Mouse (Mus musculus) intestine, embryonic 14.5 days (tissue): ENCODE results near the gene Zfp385b. TPM values are rescaled to one million over a fixed set of nuclear protein-coding genes. Genes with fewer than 3 reads are reported as not detected.

Experiments
- ATAC-seq: fragments of 200-750 bp; cut with Nextera tagmentation; replicated peaks from 2 replicates; pipeline ENCODE4 v1.8.0; 2017; ENCODE audit warnings: low read depth, moderate number of reproducible peaks, moderate TSS enrichment, moderate library complexity; ENCODE audit not compliant: low FRiP score, low TSS enrichment
- DNase-seq: peaks from one replicate; pipeline ENCODE4 v3.0.0-alpha.2; 2018; ENCODE audit warnings: low spot score
- H3K27ac ChIP-seq: fragments of 300-500 bp; sonication (generic); 2 replicates; pipeline ENCODE4 v1.5.1; 2014; ENCODE audit warnings: low read depth, mild to moderate bottlenecking, control low read depth
- H3K27me3 ChIP-seq: fragments of 300-500 bp; sonication (generic); replicated peaks from 2 replicates; pipeline ENCODE4 v1.6.1; 2014; ENCODE audit warnings: low read length, control low read depth; ENCODE audit not compliant: control insufficient read depth, insufficient read depth
- H3K36me3 ChIP-seq: fragments of 300-500 bp; sonication (generic); 2 replicates; pipeline ENCODE4 v1.6.1; 2014; ENCODE audit warnings: low read length, control low read depth; ENCODE audit not compliant: control insufficient read depth, insufficient read depth
- H3K4me1 ChIP-seq: fragments of 300-500 bp; sonication (generic); replicated peaks from 2 replicates; pipeline ENCODE4 v1.6.1; 2014; ENCODE audit warnings: low read length, control low read depth, mixed read lengths; ENCODE audit not compliant: control insufficient read depth, insufficient read depth
- H3K4me2 ChIP-seq: fragments of 300-500 bp; sonication (generic); 2 replicates; pipeline ENCODE4 v1.6.1; 2014; ENCODE audit warnings: low read length
- H3K4me3 ChIP-seq: fragments of 300-500 bp; sonication (generic); 2 replicates; pipeline ENCODE4 v1.5.1; 2014; ENCODE audit warnings: low read depth, low read length, control low read depth, mixed read lengths
- H3K9ac ChIP-seq: fragments of 300-500 bp; sonication (generic); 2 replicates; pipeline ENCODE4 v1.6.1; 2014; ENCODE audit warnings: mild to moderate bottlenecking, low read length
- H3K9me3 ChIP-seq: fragments of 300-500 bp; sonication (generic); 2 replicates; pipeline ENCODE4 v1.6.1; 2016; ENCODE audit warnings: low read length, control low read depth; ENCODE audit not compliant: control insufficient read depth
- WGBS: fragments of 180-500 bp; shearing (Covaris S2); extraction: QIAGEN DNeasy Blood & Tissue Kit; methylation state at CpG from one replicate; pipeline ENCODE4 v1.1.7; 2014; 5-methylcytosine and 5-hydroxymethylcytosine counted together
- polyA plus RNA-seq: library from polyadenylated mRNA; unstranded; fragments of >200 nt; fragmentation: Nextera tagmentation; extraction: Ambion mirVana; gene quantifications from 2 replicates; pipeline ENCODE4 v1.2.1, GENCODE M21; 2014

Zfp385b gene
- polyA plus RNA-seq, 1 experiment from 2014 or later = 7.9 TPM

GRCm38 (mm10) chr2:77542605-77543004 is 276.8 kb downstream of the Zfp385b start:
- no peak overlapping the region for H3K4me3 ChIP-seq
- H3K9ac ChIP-seq = no peak overlapping the region
- no peak for DNase-seq
- ATAC-seq = 0 out of 2 replicates have a peak, but pooled peaks have one; percentile 53
- 41% methylated on average over 2 of the region's 2 CpGs for WGBS
- H3K4me2 ChIP-seq = no peak overlapping the region
- H3K9me3 ChIP-seq = no peaks in the 10 kb centered on the region
- no peaks in the 10 kb centered on the region for H3K36me3 ChIP-seq
- H3K27ac ChIP-seq = no peak overlapping the region
- no peaks in the 10 kb centered on the region for H3K27me3 ChIP-seq
- H3K4me1 ChIP-seq = 0 out of 2 replicates have a peak, but pooled peaks cover 3% of the 10 kb centered on the region

- Histone ChIP-seq H3K36me3 (no peaks in the 10 kb centered on the region), H3K9ac (no peak overlapping the region), H3K27ac (no peak overlapping the region), H3K4me2 (no peak overlapping the region), H3K4me1 (0 out of 2 replicates have a peak, but pooled peaks cover 3% of the 10 kb centered on the region), H3K4me3 (no peak overlapping the region), H3K27me3 (no peaks in the 10 kb centered on the region), H3K9me3 (no peaks in the 10 kb centered on the region)
- ATAC-seq (no peak), DNase-seq (no peak)
- WGBS = 92% methylated on average over 4 of the region's 4 CpGs
Observed at GRCm38 (mm10) chr2:77541681-77542080, 277.8 kb downstream of the Zfp385b start.

- no peak for ATAC-seq
- no peak overlapping the region for H3K27ac ChIP-seq
- no peaks in the 10 kb centered on the region for H3K36me3 ChIP-seq
- no peak for DNase-seq
- WGBS = 76% methylated on average over 3 of the region's 3 CpGs
- no peaks in the 10 kb centered on the region for H3K27me3 ChIP-seq
- no peak overlapping the region for H3K4me3 ChIP-seq
- no peak overlapping the region for H3K4me2 ChIP-seq
- no peak overlapping the region for H3K9ac ChIP-seq
- H3K4me1 ChIP-seq = 0 out of 2 replicates have a peak, but pooled peaks cover 3% of the 10 kb centered on the region
- H3K9me3 ChIP-seq = no peaks in the 10 kb centered on the region
Observed at GRCm38 (mm10) chr2:77540860-77541259, 278.6 kb downstream of the Zfp385b start.

GRCm38 (mm10) chr2:77536556-77536955 is 282.9 kb downstream of the Zfp385b start:
- H3K27ac ChIP-seq = no peak overlapping the region
- H3K27me3 ChIP-seq = no peaks in the 10 kb centered on the region

GRCm38 (mm10) chr2:77528079-77528752 is 291.2 kb downstream of the Zfp385b start:
- DNase-seq (no peak), ATAC-seq (no peak)
- Histone ChIP-seq H3K9ac (no peak overlapping the region), H3K4me1 (no peaks in the 10 kb centered on the region), H3K27ac (no peak overlapping the region), H3K4me2 (no peak overlapping the region), H3K4me3 (no peak overlapping the region), H3K27me3 (no peaks in the 10 kb centered on the region), H3K9me3 (no peaks in the 10 kb centered on the region), H3K36me3 (no peaks in the 10 kb centered on the region)
- 62% methylated on average over 7 of the region's 7 CpGs for WGBS

More at GRCm38 (mm10) chr2:77536556-77536955, 282.9 kb downstream of the Zfp385b start:
- H3K9me3 ChIP-seq = no peaks in the 10 kb centered on the region
- H3K4me2 ChIP-seq = no peak overlapping the region
- ATAC-seq (no peak), DNase-seq (no peak)
- no peak overlapping the region for H3K4me3 ChIP-seq
- no peaks in the 10 kb centered on the region for H3K36me3 ChIP-seq
- no peak overlapping the region for H3K9ac ChIP-seq
- 72% methylated on average over 3 of the region's 3 CpGs for WGBS
- H3K4me1 ChIP-seq = no peaks in the 10 kb centered on the region

- DNase-seq (no peak), ATAC-seq (no peak)
- 36% methylated on average over 6 of the region's 6 CpGs for WGBS
- H3K27me3 ChIP-seq = no peaks in the 10 kb centered on the region
- no peaks in the 10 kb centered on the region for H3K36me3 ChIP-seq
- no peaks in the 10 kb centered on the region for H3K9me3 ChIP-seq
- H3K9ac ChIP-seq = no peak overlapping the region
- no peak overlapping the region for H3K4me3 ChIP-seq
- H3K4me2 ChIP-seq = no peak overlapping the region
- no peaks in the 10 kb centered on the region for H3K4me1 ChIP-seq
- no peak overlapping the region for H3K27ac ChIP-seq
Observed at GRCm38 (mm10) chr2:77527616-77528015, 291.8 kb downstream of the Zfp385b start.

GRCm38 (mm10) chr2:77526803-77527202 is 292.6 kb downstream of the Zfp385b start:
- no peak for DNase-seq
- WGBS = 53% methylated on average over 4 of the region's 4 CpGs

GRCm38 (mm10) chr2:77526301-77526700 is 293.1 kb downstream of the Zfp385b start:
- Histone ChIP-seq H3K27me3 (no peaks in the 10 kb centered on the region), H3K36me3 (no peaks in the 10 kb centered on the region), H3K4me3 (no peak overlapping the region), H3K9me3 (no peaks in the 10 kb centered on the region), H3K9ac (no peak overlapping the region), H3K4me2 (no peak overlapping the region), H3K27ac (no peak overlapping the region), H3K4me1 (no peaks in the 10 kb centered on the region)
- no peak for DNase-seq
- no peak for ATAC-seq
- WGBS = 65% methylated on average over 5 of the region's 5 CpGs

More at GRCm38 (mm10) chr2:77526803-77527202, 292.6 kb downstream of the Zfp385b start:
- H3K27ac ChIP-seq = no peak overlapping the region
- H3K4me1 ChIP-seq = no peaks in the 10 kb centered on the region
- H3K27me3 ChIP-seq = no peaks in the 10 kb centered on the region
- no peak overlapping the region for H3K4me2 ChIP-seq
- H3K9me3 ChIP-seq = no peaks in the 10 kb centered on the region
- no peak overlapping the region for H3K9ac ChIP-seq
- no peak overlapping the region for H3K4me3 ChIP-seq
- no peak for ATAC-seq
- no peaks in the 10 kb centered on the region for H3K36me3 ChIP-seq

GRCm38 (mm10) chr2:77522223-77522622 is 297.2 kb downstream of the Zfp385b start:
- no peak overlapping the region for H3K4me3 ChIP-seq
- peak; percentile 84 for ATAC-seq

More at GRCm38 (mm10) chr2:77522223-77522622, 297.2 kb downstream of the Zfp385b start:
- H3K27ac ChIP-seq = no peak overlapping the region
- H3K9me3 ChIP-seq = no peaks in the 10 kb centered on the region
- no peaks in the 10 kb centered on the region for H3K36me3 ChIP-seq
- DNase-seq = no peak
- H3K4me1 ChIP-seq = peaks cover 4% of the 10 kb centered on the region; the same call in 1 of the 2 replicates
- 45% methylated on average over 4 of the region's 4 CpGs for WGBS
- no peak overlapping the region for H3K9ac ChIP-seq
- H3K27me3 ChIP-seq = no peaks in the 10 kb centered on the region
- H3K4me2 ChIP-seq = no peak overlapping the region
